Mouse (Mus musculus) intestine, postnatal 0 days (tissue): ENCODE data around the gene Clasp1. TPM values are rescaled to one million over a fixed set of nuclear protein-coding genes. Genes with fewer than 3 reads are reported as not detected.
"Not testable (repeated sequence)": the region's sequence is repeated elsewhere in the genome, so short reads cannot be mapped to it uniquely, and the experiment has no call there.

Experiments used
- ATAC-seq: fragments of 200-750 bp; cut with Nextera tagmentation; 2 replicates; pipeline ENCODE4 v1.8.0; 2017; ENCODE audit warnings: mild to moderate bottlenecking, moderate TSS enrichment, moderate library complexity
- H3K27ac ChIP-seq: fragments of 300-500 bp; sonication (generic); 2 replicates; pipeline ENCODE4 v1.5.1; 2014; ENCODE audit warnings: mild to moderate bottlenecking, low read depth, low read length, moderate library complexity
- H3K27me3 ChIP-seq: fragments of 300-500 bp; sonication (generic); replicated peaks from 2 replicates; pipeline ENCODE4 v1.6.1; 2014; ENCODE audit warnings: low read length, mixed read lengths; ENCODE audit not compliant: control insufficient read depth, insufficient read depth
- H3K36me3 ChIP-seq: fragments of 300-500 bp; sonication (generic); 2 replicates; pipeline ENCODE4 v1.6.1; 2014; ENCODE audit warnings: mild to moderate bottlenecking, moderate library complexity; ENCODE audit not compliant: control insufficient read depth, insufficient read depth
- H3K4me1 ChIP-seq: fragments of 300-500 bp; sonication (generic); replicated peaks from 2 replicates; pipeline ENCODE4 v1.6.1; 2014; ENCODE audit warnings: antibody characterized with exemption, low read length, mixed read lengths; ENCODE audit not compliant: control insufficient read depth, insufficient read depth
- H3K4me2 ChIP-seq: fragments of 300-500 bp; sonication (generic); replicated peaks from 2 replicates; pipeline ENCODE4 v1.6.1; 2014; ENCODE audit warnings: low read depth, mild to moderate bottlenecking, moderate library complexity
- H3K4me3 ChIP-seq: fragments of 300-500 bp; sonication (generic); 2 replicates; pipeline ENCODE4 v1.5.1; 2014; ENCODE audit warnings: low read depth, low read length
- H3K9ac ChIP-seq: fragments of 300-500 bp; sonication (generic); 2 replicates; pipeline ENCODE4 v1.6.1; 2014; ENCODE audit warnings: mild to moderate bottlenecking, low read depth, low read length
- H3K9me3 ChIP-seq: fragments of 300-500 bp; sonication (generic); 2 replicates; pipeline ENCODE4 v1.6.1; 2016; ENCODE audit warnings: mixed run types; ENCODE audit not compliant: control insufficient read depth
- CTCF ChIP-seq: sonication (generic); IDR thresholded peaks from 2 replicates; pipeline ENCODE4 v1.5.1; 2016; ENCODE audit warnings: low read depth, mild to moderate bottlenecking, control low read depth, antibody characterized with exemption, moderate library complexity
- WGBS: fragments of 180-500 bp; shearing (Covaris S2); extraction: QIAGEN DNeasy Blood & Tissue Kit; methylation state at CpG from one replicate; pipeline ENCODE4 v1.1.7; 2014; 5-methylcytosine and 5-hydroxymethylcytosine counted together
- polyA plus RNA-seq: library from polyadenylated mRNA; unstranded; fragments of >200 nt; fragmentation: Nextera tagmentation; extraction: Ambion mirVana; gene quantifications from 2 replicates; pipeline ENCODE4 v1.2.1, GENCODE M21; 2015

The Clasp1 gene
- polyA plus RNA-seq, 1 experiment from 2014 or later = 8.7 TPM

- no peak for TF ChIP-seq CTCF
- Histone ChIP-seq H3K9me3 (no peaks in the 10 kb centered on the region), H3K9ac (no peak overlapping the region), H3K36me3 (peaks cover 42% of the 10 kb centered on the region), H3K4me3 (no peak overlapping the region), H3K27me3 (no peaks in the 10 kb centered on the region), H3K4me2 (no peak overlapping the region), H3K4me1 (no peaks in the 10 kb centered on the region), H3K27ac (no peak overlapping the region)
- 69% methylated on average over 3 of the region's 3 CpGs for WGBS
- no peak for ATAC-seq
Measured at GRCm38 (mm10) chr1:118598339-118598738, 209.5 kb downstream of the Clasp1 start.

GRCm38 (mm10) chr1:118613631-118614183 lies 224.8 kb downstream of the Clasp1 start:
- H3K4me1 ChIP-seq = no peaks in the 10 kb centered on the region
- no peak overlapping the region for H3K27ac ChIP-seq
- H3K4me2 ChIP-seq = no peak overlapping the region
- TF ChIP-seq CTCF = no peak
- H3K9me3 ChIP-seq = no peaks in the 10 kb centered on the region
- H3K9ac ChIP-seq = no peak overlapping the region
- peaks cover 12% of the 10 kb centered on the region; the same call in 1 of the 2 replicates for H3K36me3 ChIP-seq
- WGBS = 60% methylated on average over 3 of the region's 3 CpGs
- no peaks in the 10 kb centered on the region for H3K27me3 ChIP-seq
- no peak overlapping the region for H3K4me3 ChIP-seq
- peak; percentile 54; the same call in 1 of the 2 replicates for ATAC-seq

GRCm38 (mm10) chr1:118621055-118621454 lies 232.2 kb downstream of the Clasp1 start:
- not testable (repeated sequence) for H3K4me3 ChIP-seq, H3K36me3 ChIP-seq, H3K4me2 ChIP-seq, H3K27ac ChIP-seq, H3K9ac ChIP-seq, ATAC-seq, H3K9me3 ChIP-seq, H3K27me3 ChIP-seq, H3K4me1 ChIP-seq
- 96% methylated on average over 4 of the region's 5 CpGs for WGBS

GRCm38 (mm10) chr1:118622857-118623256 lies 234.0 kb downstream of the Clasp1 start:
- H3K9me3 ChIP-seq = no peaks in the 10 kb centered on the region
- no peak overlapping the region for H3K4me2 ChIP-seq
- H3K27me3 ChIP-seq = no peaks in the 10 kb centered on the region
- no peak for TF ChIP-seq CTCF
- no peak overlapping the region for H3K27ac ChIP-seq
- no peak overlapping the region for H3K9ac ChIP-seq
- no peak for ATAC-seq
- 33% methylated on average over 3 of the region's 3 CpGs for WGBS
- no peaks in the 10 kb centered on the region for H3K4me1 ChIP-seq
- no peak overlapping the region for H3K4me3 ChIP-seq
- no peaks in the 10 kb centered on the region for H3K36me3 ChIP-seq

- WGBS = 78% methylated on average over 6 of the region's 6 CpGs
- Histone ChIP-seq H3K4me1 (no peaks in the 10 kb centered on the region), H3K4me2 (no peak overlapping the region), H3K9ac (no peak overlapping the region), H3K27me3 (no peaks in the 10 kb centered on the region), H3K27ac (no peak overlapping the region), H3K4me3 (no peak overlapping the region), H3K9me3 (no peaks in the 10 kb centered on the region), H3K36me3 (no peaks in the 10 kb centered on the region)
- no peak for ATAC-seq
- TF ChIP-seq CTCF = no peak
Measured at GRCm38 (mm10) chr1:118625461-118625860, 236.6 kb downstream of the Clasp1 start.

GRCm38 (mm10) chr1:118625921-118626320 lies 237.1 kb downstream of the Clasp1 start:
- no peak for ATAC-seq

GRCm38 (mm10) chr1:118626452-118626851 lies 237.6 kb downstream of the Clasp1 start:
- WGBS = 94% methylated on average over 2 of the region's 2 CpGs
- Histone ChIP-seq H3K27me3 (no peaks in the 10 kb centered on the region), H3K4me1 (no peaks in the 10 kb centered on the region), H3K9me3 (no peaks in the 10 kb centered on the region), H3K4me3 (no peak overlapping the region), H3K4me2 (no peak overlapping the region), H3K27ac (no peak overlapping the region), H3K9ac (no peak overlapping the region), H3K36me3 (no peaks in the 10 kb centered on the region)
- no peak for TF ChIP-seq CTCF
- ATAC-seq = no peak

More at GRCm38 (mm10) chr1:118625921-118626320, 237.1 kb downstream of the Clasp1 start:
- Histone ChIP-seq H3K27me3 (no peaks in the 10 kb centered on the region), H3K4me1 (no peaks in the 10 kb centered on the region), H3K9me3 (no peaks in the 10 kb centered on the region), H3K36me3 (no peaks in the 10 kb centered on the region), H3K27ac (no peak overlapping the region), H3K4me3 (no peak overlapping the region), H3K4me2 (no peak overlapping the region), H3K9ac (no peak overlapping the region)
- no peak for TF ChIP-seq CTCF
- 74% methylated on average over 2 of the region's 2 CpGs for WGBS
